Mouse (Mus musculus): Measurements from ENCODE around the gene Dzip1. TPM values are rescaled to one million over a fixed set of nuclear protein-coding genes. Genes with fewer than 3 reads are reported as not detected.

Dzip1 gene
- 10 to 100 TPM; 11.7 to 20.4 TPM for polyA plus RNA-seq (2017; shearing (Covaris generic))

GRCm38 (mm10) chr14:118924673-118925615 lies at the start of gene Dzip1:
TSS of gene Dzip1 (minus strand) at chr14:118925460.

GRCm38 (mm10) chr14:118937533-118938492 lies 12.6 kb upstream of the Dzip1 start, which contains the start of gene Dnajc3:
TSS of gene Dnajc3 (plus strand) at chr14:118937976.

Other genes starting within 250 kb of the Dzip1 start
- 10 to 100 TPM; 22.1 to 23.7 TPM for gene Abcc4, start 219.2 kb downstream of the Dzip1 start, polyA plus RNA-seq (2017; shearing (Covaris generic))
- 1 to 10 TPM; 2.0 to 4.1 TPM for gene Cldn10, start 137.6 kb downstream of the Dzip1 start, polyA plus RNA-seq (2017; shearing (Covaris generic))
- gene Dnajc3, start 12.5 kb upstream of the Dzip1 start, polyA plus RNA-seq (2017; shearing (Covaris generic)): 100 to 1,000 TPM in 1 of 2 experiments, 10 to 100 TPM in 1; 69.1 to 108 TPM
- gene Uggt2, start 174.0 kb upstream of the Dzip1 start, polyA plus RNA-seq (2017; shearing (Covaris generic)): 1 to 10 TPM; 1.1 to 1.7 TPM
- not detected for gene Hs6st3, start 212.9 kb upstream of the Dzip1 start, polyA plus RNA-seq (2017; shearing (Covaris generic))

All from inflammation-experienced regulatory T-cells (primary cell).